Mouse (Mus musculus): ENCODE measurements around the gene Tomm70a.

- TF ChIP-seq POLR2A (IDR thresholded peaks at IDR 0.05; ENCODE audit: insufficient read length, low read depth), result no peak
- TF ChIP-seq POLR2AphosphoS2 (IDR thresholded peaks at IDR 0.05; ENCODE audit: insufficient read length, low read depth), result no peak
- TF ChIP-seq TCF3 (IDR thresholded peaks at IDR 0.05; ENCODE audit: insufficient read length, low read depth), result no peak
Observed at GRCm38 (mm10) chr16:57167514-57167912, 46.0 kb downstream of the Tomm70a start.
